Mouse (Mus musculus): ENCODE measurements around the gene Txk. TPM values are rescaled to one million over a fixed set of nuclear protein-coding genes. Genes with fewer than 3 reads are reported as not detected.

The Txk gene
- total RNA-seq, 4 experiments from 2014 or later: 0.07 to 0.27 (median 0.16) TPM

Other genes starting within 250 kb of the Txk start
- under 1 TPM in 1 of 4 experiments, not detected in 3; 0.06 TPM for gene Corin, start 248.3 kb downstream of the Txk start, total RNA-seq (2022)
- gene Nfxl1, start 193.1 kb downstream of the Txk start, total RNA-seq (2022): 10 to 100 TPM; 12.5 to 24.1 (median 19.2) TPM
- not detected for gene Zar1, start 171.5 kb downstream of the Txk start, total RNA-seq (2022)
- 1 to 10 TPM in 3 of 4 experiments, under 1 TPM in 1; 0.64 to 2.3 (median 1.5) TPM for gene Gm5868, start 165.2 kb downstream of the Txk start, total RNA-seq (2022)
- gene Cnga1, start 108.5 kb downstream of the Txk start, total RNA-seq (2022): under 1 TPM in 1 of 4 experiments, not detected in 3; 0.15 TPM
- gene Nipal1, start 105.0 kb downstream of the Txk start, total RNA-seq (2022): 1 to 10 TPM in 1 of 4 experiments, under 1 TPM in 3; 0.24 to 3.5 (median 0.60) TPM
- gene Tec, start 115.7 kb upstream of the Txk start, total RNA-seq (2022): 1 to 10 TPM; 2.0 to 3.8 (median 3.2) TPM
- 10 to 100 TPM; 48.1 to 67.9 (median 61.7) TPM for gene Slain2, start 161.5 kb upstream of the Txk start, total RNA-seq (2022)
- gene Gm10135, start 221.9 kb upstream of the Txk start, total RNA-seq (2022): not detected

All from adrenal gland, adult 8-10 months (tissue).